Mouse (Mus musculus): Measurements from ENCODE around the gene Slc25a3. TPM values are rescaled to one million over a fixed set of nuclear protein-coding genes. Genes with fewer than 3 reads are reported as not detected.
A peak's percentile ranks its signal among the peaks of the same experiment; 100 is the strongest.

Gene Slc25a3
- polyA plus RNA-seq, 1 experiment from 2014 or later, result 1,178 TPM

- peaks cover 34% of the 10 kb centered on the region for H3K36me3 ChIP-seq (ENCODE audit: control insufficient read depth, insufficient read depth)
- no peaks in the 10 kb centered on the region for H3K4me1 ChIP-seq (replicated peaks; ENCODE audit: control insufficient read depth, insufficient read depth, low read length)
- peak overlapping the region; percentile 99 for H3K9ac ChIP-seq (ENCODE audit: low read depth, low read length)
- WGBS, result under 1% methylated on average over 44 of the region's 44 CpGs
- H3K4me2 ChIP-seq (replicated peaks; ENCODE audit: low read depth), result peak overlapping the region; percentile 76
- H3K27ac ChIP-seq (ENCODE audit: low read depth, low read length), result peak overlapping the region; percentile 97
- H3K9me3 ChIP-seq (ENCODE audit: control insufficient read depth), result no peaks in the 10 kb centered on the region
- ATAC-seq, result peak; percentile 46
- peak overlapping the region; percentile 71 for H3K4me3 ChIP-seq (ENCODE audit: low read depth, low read length)
- TF ChIP-seq CTCF (IDR thresholded peaks at IDR 0.05; ENCODE audit: low read depth), result no peak
- H3K27me3 ChIP-seq (replicated peaks; ENCODE audit: control insufficient read depth, insufficient read depth, low read length), result no peaks in the 10 kb centered on the region
These were observed 505 bp downstream of the Slc25a3 start for GRCm38 (mm10) chr10:91123281-91123827.

- peak overlapping the region; percentile 76 for H3K4me2 ChIP-seq (replicated peaks; ENCODE audit: low read depth)
- ATAC-seq, result no peak
- H3K36me3 ChIP-seq (ENCODE audit: control insufficient read depth, insufficient read depth), result peaks cover 41% of the 10 kb centered on the region
- WGBS, result 14% methylated on average over 6 of the region's 6 CpGs
- no peaks in the 10 kb centered on the region for H3K9me3 ChIP-seq (ENCODE audit: control insufficient read depth)
- H3K27me3 ChIP-seq (replicated peaks; ENCODE audit: control insufficient read depth, insufficient read depth, low read length), result no peaks in the 10 kb centered on the region
- H3K4me1 ChIP-seq (replicated peaks; ENCODE audit: control insufficient read depth, insufficient read depth, low read length), result no peaks in the 10 kb centered on the region
- peak overlapping the region; percentile 71 for H3K4me3 ChIP-seq (ENCODE audit: low read depth, low read length)
- 0 out of 2 replicates have a peak overlapping the region, but pooled peaks have one; percentile 97 for H3K27ac ChIP-seq (ENCODE audit: low read depth, low read length)
- no peak for TF ChIP-seq CTCF (IDR thresholded peaks at IDR 0.05; ENCODE audit: low read depth)
- peak overlapping the region; percentile 99 for H3K9ac ChIP-seq (ENCODE audit: low read depth, low read length)
These were observed 1.2 kb downstream of the Slc25a3 start for GRCm38 (mm10) chr10:91122646-91123045.

DNA sequence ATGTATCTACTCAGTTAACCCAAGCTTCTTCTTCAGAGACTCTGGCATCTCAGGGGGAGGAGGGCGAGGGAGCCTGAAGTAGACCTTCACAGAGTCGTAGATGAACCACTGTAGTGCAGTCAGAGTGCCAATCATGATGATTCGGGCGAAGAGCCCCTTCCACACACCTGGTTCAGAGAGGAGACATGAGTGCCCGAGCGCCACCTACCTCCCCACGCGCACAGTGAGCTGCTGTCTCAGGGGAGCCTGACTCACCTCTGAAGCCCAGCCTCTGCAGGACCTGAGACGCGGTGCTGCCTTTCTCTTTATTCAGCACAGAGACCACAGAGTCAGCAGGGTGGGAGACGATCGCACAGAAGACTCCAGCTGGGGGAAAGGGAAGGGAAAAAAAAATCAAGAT is 6.9 kb downstream of the Slc25a3 start:
- Histone ChIP-seq H3K9me3 (ENCODE audit: control insufficient read depth) (0 out of 2 replicates have a peak, but pooled peaks cover 4% of the 10 kb centered on the region), H3K36me3 (ENCODE audit: control insufficient read depth, insufficient read depth) (peaks cover 80% of the 10 kb centered on the region), H3K27me3 (replicated peaks; ENCODE audit: control insufficient read depth, insufficient read depth, low read length) (no peaks in the 10 kb centered on the region), H3K27ac (ENCODE audit: low read depth, low read length) (no peak overlapping the region), H3K4me2 (replicated peaks; ENCODE audit: low read depth) (no peak overlapping the region), H3K4me1 (replicated peaks; ENCODE audit: control insufficient read depth, insufficient read depth, low read length) (no peaks in the 10 kb centered on the region), H3K4me3 (ENCODE audit: low read depth, low read length) (no peak overlapping the region), H3K9ac (ENCODE audit: low read depth, low read length) (no peak overlapping the region)
- 93% methylated on average over 12 of the region's 12 CpGs for WGBS
- no peak for ATAC-seq
- no peak for TF ChIP-seq CTCF (IDR thresholded peaks at IDR 0.05; ENCODE audit: low read depth)

DNA sequence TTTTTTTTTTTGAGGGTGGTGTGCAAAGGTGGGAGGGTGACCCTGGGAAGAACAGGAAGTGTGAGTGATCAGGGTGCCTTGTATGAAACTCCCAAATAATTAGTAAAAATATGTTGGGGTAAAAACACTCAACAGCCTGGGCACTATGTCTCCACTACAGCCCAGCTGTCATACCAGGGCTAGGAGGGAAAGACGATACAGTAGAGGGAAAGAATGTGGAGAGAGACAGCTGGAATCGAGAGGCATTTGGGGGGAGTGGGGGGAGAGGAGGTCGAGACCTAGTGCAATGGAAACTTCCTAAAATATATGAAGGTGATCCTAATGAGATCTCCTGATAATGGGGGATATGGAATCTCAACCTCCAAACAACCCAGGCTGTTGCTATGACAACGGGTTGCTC is 14.0 kb downstream of the Slc25a3 start:
- H3K9ac ChIP-seq (ENCODE audit: low read depth, low read length), result no peak overlapping the region
- 0 out of 2 replicates have a peak, but pooled peaks cover 4% of the 10 kb centered on the region for H3K9me3 ChIP-seq (ENCODE audit: control insufficient read depth)
- no peak for TF ChIP-seq CTCF (IDR thresholded peaks at IDR 0.05; ENCODE audit: low read depth)
- no peak overlapping the region for H3K27ac ChIP-seq (ENCODE audit: low read depth, low read length)
- H3K4me2 ChIP-seq (replicated peaks; ENCODE audit: low read depth), result no peak overlapping the region
- peaks cover 18% of the 10 kb centered on the region for H3K36me3 ChIP-seq (ENCODE audit: control insufficient read depth, insufficient read depth)
- no peaks in the 10 kb centered on the region for H3K4me1 ChIP-seq (replicated peaks; ENCODE audit: control insufficient read depth, insufficient read depth, low read length)
- WGBS, result 75% methylated on average over 4 of the region's 4 CpGs
- ATAC-seq, result no peak
- no peak overlapping the region for H3K4me3 ChIP-seq (ENCODE audit: low read depth, low read length)
- H3K27me3 ChIP-seq (replicated peaks; ENCODE audit: control insufficient read depth, insufficient read depth, low read length), result no peaks in the 10 kb centered on the region

GRCm38 (mm10) chr10:91105981-91106380 is 17.9 kb downstream of the Slc25a3 start:
- no peak for ATAC-seq
- H3K27me3 ChIP-seq (replicated peaks; ENCODE audit: control insufficient read depth, insufficient read depth, low read length), result no peaks in the 10 kb centered on the region
- WGBS, result 89% methylated on average over 3 of the region's 3 CpGs
- peaks cover 6% of the 10 kb centered on the region; the same call in 1 of the 2 replicates for H3K36me3 ChIP-seq (ENCODE audit: control insufficient read depth, insufficient read depth)
- H3K4me2 ChIP-seq (replicated peaks; ENCODE audit: low read depth), result no peak overlapping the region
- no peaks in the 10 kb centered on the region for H3K9me3 ChIP-seq (ENCODE audit: control insufficient read depth)
- no peaks in the 10 kb centered on the region for H3K4me1 ChIP-seq (replicated peaks; ENCODE audit: control insufficient read depth, insufficient read depth, low read length)
- TF ChIP-seq CTCF (IDR thresholded peaks at IDR 0.05; ENCODE audit: low read depth), result no peak
- no peak overlapping the region for H3K9ac ChIP-seq (ENCODE audit: low read depth, low read length)
- no peak overlapping the region for H3K27ac ChIP-seq (ENCODE audit: low read depth, low read length)
- H3K4me3 ChIP-seq (ENCODE audit: low read depth, low read length), result no peak overlapping the region

- Histone ChIP-seq H3K4me2 (replicated peaks; ENCODE audit: low read depth) (no peak overlapping the region), H3K4me3 (ENCODE audit: low read depth, low read length) (no peak overlapping the region), H3K9me3 (ENCODE audit: control insufficient read depth) (no peaks in the 10 kb centered on the region), H3K27ac (ENCODE audit: low read depth, low read length) (no peak overlapping the region), H3K27me3 (replicated peaks; ENCODE audit: control insufficient read depth, insufficient read depth, low read length) (no peaks in the 10 kb centered on the region), H3K4me1 (replicated peaks; ENCODE audit: control insufficient read depth, insufficient read depth, low read length) (no peaks in the 10 kb centered on the region), H3K9ac (ENCODE audit: low read depth, low read length) (no peak overlapping the region), H3K36me3 (ENCODE audit: control insufficient read depth, insufficient read depth) (peaks cover 6% of the 10 kb centered on the region; the same call in 1 of the 2 replicates)
- WGBS, result 93% methylated on average over 14 of the region's 14 CpGs
- no peak for TF ChIP-seq CTCF (IDR thresholded peaks at IDR 0.05; ENCODE audit: low read depth)
- no peak for ATAC-seq
These were observed 20.9 kb downstream of the Slc25a3 start for GRCm38 (mm10) chr10:91102799-91103590.

Measured in intestine, postnatal 0 days (tissue).